ENCODE assay signal across 9 mouse cellular contexts in genomic region chr10:81403511-81403910, GRCm38 (mm10). TPM values are rescaled to one million over a fixed set of nuclear protein-coding genes. Genes with fewer than 3 reads are reported as not detected.
A peak's percentile ranks its signal among the peaks of the same experiment; 100 is the strongest.
DNase-seq lines count a peak whose midpoint lies in the region; ATAC-seq lines count a peak whose summit lies in the region.
"Had no signal": no experiment of that assay in that cellular context is flagged by ENCODE, and none has a peak within 500 bp of the region (broad histone marks: within the 10 kb centered on the region; RNA-seq: fewer than 3 reads in every experiment).

No protein-coding gene starts in this region.

- no peak for ATAC-seq in heart, embryonic 11.5 days (replicated peaks; ENCODE audit: insufficient number of reproducible peaks, low FRiP score, low TSS enrichment)
- no peak for ATAC-seq in lung, embryonic 16.5 days (ENCODE audit: low read depth)
- ATAC-seq in limb, embryonic 12.5 days (ENCODE audit: insufficient number of reproducible peaks, insufficient read depth, low FRiP score, low TSS enrichment, low read depth) = no peak
- ATAC-seq in stomach, embryonic 15.5 days (ENCODE audit: insufficient read depth, low FRiP score, low read depth) = no peak
- ATAC-seq in activated CD4-positive, CD25-positive, alpha-beta regulatory T cell, adult 4 months = no peak

- 60% methylated on average over 10 of the region's 10 CpGs for WGBS in heart, embryonic 11.5 days (ENCODE audit: insufficient replicate concordance)
- WGBS in lung, embryonic 16.5 days = 66% methylated on average over 10 of the region's 10 CpGs
- WGBS in limb, embryonic 12.5 days = 54% methylated on average over 10 of the region's 10 CpGs
- 66% methylated on average over 10 of the region's 10 CpGs for WGBS in stomach, embryonic 15.5 days

- no peaks in the 10 kb centered on the region for H3K9me3 ChIP-seq in heart, embryonic 11.5 days (replicated peaks; ENCODE audit: control insufficient read depth, low read length)
- H3K9me3 ChIP-seq in lung, embryonic 16.5 days (ENCODE audit: control insufficient read depth, low read length) = no peaks in the 10 kb centered on the region
- no peaks in the 10 kb centered on the region for H3K9me3 ChIP-seq in limb, embryonic 12.5 days
- no peaks in the 10 kb centered on the region for H3K9me3 ChIP-seq in stomach, embryonic 15.5 days

- DNase-seq in heart, postnatal 10 days = no peak
- DNase-seq in lung, adult 18-20 months = no peak
- DNase-seq in thymus, postnatal 10 days (ENCODE audit: low spot score in 2 of 2) = no peak

- H3K4me3 ChIP-seq in heart, embryonic 11.5 days (ENCODE audit: low read depth, low read length) = no peak overlapping the region
- H3K4me3 ChIP-seq in lung, embryonic 16.5 days (ENCODE audit: low read length) = no peak overlapping the region
- H3K4me3 ChIP-seq in limb, embryonic 12.5 days (replicated peaks) = no peak overlapping the region
- no peak overlapping the region for H3K4me3 ChIP-seq in stomach, embryonic 15.5 days (replicated peaks)
- H3K4me3 ChIP-seq: erythroblast, embryonic 14.5 days had no signal

- no peak overlapping the region for H3K4me2 ChIP-seq in heart, embryonic 11.5 days
- H3K4me2 ChIP-seq in lung, embryonic 16.5 days (ENCODE audit: low read depth, low read length) = no peak overlapping the region
- peak overlapping the region; percentile 50; the same call in 1 of the 2 replicates for H3K4me2 ChIP-seq in limb, embryonic 12.5 days
- no peak overlapping the region for H3K4me2 ChIP-seq in stomach, embryonic 15.5 days

- intact Hi-C loops in heart, postnatal 10 days (cut with DNase I) = no loop called here

- peak overlapping the region; percentile 88 for H3K27ac ChIP-seq in heart, embryonic 11.5 days (ENCODE audit: low read depth, low read length)
- peak overlapping the region; percentile 93 for H3K27ac ChIP-seq in lung, embryonic 16.5 days (ENCODE audit: low read length)
- H3K27ac ChIP-seq in limb, embryonic 12.5 days = peak overlapping the region; percentile 94
- H3K27ac ChIP-seq in stomach, embryonic 15.5 days = peak overlapping the region; percentile 89

- H3K9ac ChIP-seq in heart, embryonic 11.5 days (ENCODE audit: low read depth, low read length) = no peak overlapping the region
- peak overlapping the region; percentile 60 for H3K9ac ChIP-seq in lung, embryonic 16.5 days (ENCODE audit: low read length)
- H3K9ac ChIP-seq in limb, embryonic 12.5 days (replicated peaks) = peak overlapping the region; percentile 40; the same call in 1 of the 2 replicates
- H3K9ac ChIP-seq in stomach, embryonic 15.5 days = no peak overlapping the region

- peaks cover 59% of the 10 kb centered on the region for H3K4me1 ChIP-seq in heart, embryonic 11.5 days (ENCODE audit: control insufficient read depth, insufficient read depth, low read length)
- H3K4me1 ChIP-seq in lung, embryonic 16.5 days (replicated peaks; ENCODE audit: control insufficient read depth, insufficient read depth, low read length) = peaks cover 53% of the 10 kb centered on the region
- peaks cover 84% of the 10 kb centered on the region for H3K4me1 ChIP-seq in limb, embryonic 12.5 days (replicated peaks)
- H3K4me1 ChIP-seq in stomach, embryonic 15.5 days = peaks cover 48% of the 10 kb centered on the region

- peaks cover 13% of the 10 kb centered on the region; the same call in 1 of the 2 replicates for H3K36me3 ChIP-seq in heart, embryonic 11.5 days (ENCODE audit: control insufficient read depth, insufficient read depth, low read length)
- peaks cover 47% of the 10 kb centered on the region for H3K36me3 ChIP-seq in lung, embryonic 16.5 days (ENCODE audit: control insufficient read depth, insufficient read depth, low read length)
- peaks cover 57% of the 10 kb centered on the region for H3K36me3 ChIP-seq in limb, embryonic 12.5 days
- peaks cover 30% of the 10 kb centered on the region; the same call in 1 of the 2 replicates for H3K36me3 ChIP-seq in stomach, embryonic 15.5 days

- H3K27me3 ChIP-seq in heart, embryonic 11.5 days (ENCODE audit: control insufficient read depth, insufficient read depth, low read length) = peaks cover 21% of the 10 kb centered on the region
- H3K27me3 ChIP-seq in lung, embryonic 16.5 days (ENCODE audit: control insufficient read depth, insufficient read depth, low read depth, low read length) = no peaks in the 10 kb centered on the region
- peaks cover 59% of the 10 kb centered on the region for H3K27me3 ChIP-seq in limb, embryonic 12.5 days
- 0 out of 2 replicates have a peak, but pooled peaks cover 4% of the 10 kb centered on the region for H3K27me3 ChIP-seq in stomach, embryonic 15.5 days (replicated peaks)

RNA-seq across cellular contexts. Expression of gene Smim24, which starts 10.7 kb away (rescaled TPM):
- polyA plus RNA-seq in heart, embryonic 11.5 days (2014; fragmentation: Nextera tagmentation; extraction: Ambion mirVana) = 4.2 and 5.8 TPM in 2 replicates
- 1 to 10 TPM; 1.3 to 2.2 TPM for total RNA-seq in heart, postnatal 10 days (2021)
- polyA plus RNA-seq in lung, embryonic 16.5 days (2015; fragmentation: Nextera tagmentation; extraction: Ambion mirVana) = 7.9 and 9.0 TPM in 2 replicates
- 2.9 and 3.0 TPM in 2 replicates for polyA plus RNA-seq in limb, embryonic 12.5 days (2016; fragmentation: Nextera tagmentation; extraction: Ambion mirVana)
- polyA plus RNA-seq in stomach, embryonic 15.5 days (2015; fragmentation: Nextera tagmentation; extraction: Ambion mirVana) = 59.5 and 77.5 TPM in 2 replicates
- 10 to 100 TPM in 1 of 2 experiments, 1 to 10 TPM in 1; 7.3 to 13.3 TPM for polyA plus RNA-seq in activated CD4-positive, CD25-positive, alpha-beta regulatory T cell, adult 4 months (2017; shearing (Covaris generic))
- polyA plus RNA-seq: erythroblast, embryonic 14.5 days had no signal

RNA-seq across cellular contexts. Expression of gene Gm48552, which starts 14.7 kb away (rescaled TPM):
- 0.55 and 1.2 TPM in 2 replicates for polyA plus RNA-seq in heart, embryonic 11.5 days (2014; fragmentation: Nextera tagmentation; extraction: Ambion mirVana)
- total RNA-seq in heart, postnatal 10 days (2021) = under 1 TPM; 0.77 to 0.98 TPM
- polyA plus RNA-seq in lung, embryonic 16.5 days (2015; fragmentation: Nextera tagmentation; extraction: Ambion mirVana) = 1.2 and 1.7 TPM in 2 replicates
- polyA plus RNA-seq in limb, embryonic 12.5 days (2016; fragmentation: Nextera tagmentation; extraction: Ambion mirVana) = 1.1 and 3.1 TPM in 2 replicates
- polyA plus RNA-seq in stomach, embryonic 15.5 days (2015; fragmentation: Nextera tagmentation; extraction: Ambion mirVana) = 0.41 and 1.4 TPM in 2 replicates
- 1 to 10 TPM in 1 of 2 experiments, not detected in 1; 1.4 TPM for polyA plus RNA-seq in activated CD4-positive, CD25-positive, alpha-beta regulatory T cell, adult 4 months (2017; shearing (Covaris generic))

RNA-seq across cellular contexts. Expression of gene Gm48551, which starts 19.2 kb away (rescaled TPM):
- 1.4 and 2.9 TPM in 2 replicates for polyA plus RNA-seq in heart, embryonic 11.5 days (2014; fragmentation: Nextera tagmentation; extraction: Ambion mirVana)
- total RNA-seq in heart, postnatal 10 days (2021) = under 1 TPM; 0.74 to 0.87 TPM
- 3.0 and 3.1 TPM in 2 replicates for polyA plus RNA-seq in lung, embryonic 16.5 days (2015; fragmentation: Nextera tagmentation; extraction: Ambion mirVana)
- 3.3 and 3.8 TPM in 2 replicates for polyA plus RNA-seq in limb, embryonic 12.5 days (2016; fragmentation: Nextera tagmentation; extraction: Ambion mirVana)
- polyA plus RNA-seq in stomach, embryonic 15.5 days (2015; fragmentation: Nextera tagmentation; extraction: Ambion mirVana) = 2.9 and 3.3 TPM in 2 replicates
- 1 to 10 TPM; 1.1 to 1.2 TPM for polyA plus RNA-seq in activated CD4-positive, CD25-positive, alpha-beta regulatory T cell, adult 4 months (2017; shearing (Covaris generic))

RNA-seq across cellular contexts. Expression of gene Dohh, which starts 19.3 kb away (rescaled TPM):
- polyA plus RNA-seq in heart, embryonic 11.5 days (2014; fragmentation: Nextera tagmentation; extraction: Ambion mirVana) = 47.5 and 61.4 TPM in 2 replicates
- 10 to 100 TPM; 53.2 to 57.5 TPM for total RNA-seq in heart, postnatal 10 days (2021)
- polyA plus RNA-seq in lung, embryonic 16.5 days (2015; fragmentation: Nextera tagmentation; extraction: Ambion mirVana) = 71.4 and 73.1 TPM in 2 replicates
- 71.9 and 74.6 TPM in 2 replicates for polyA plus RNA-seq in limb, embryonic 12.5 days (2016; fragmentation: Nextera tagmentation; extraction: Ambion mirVana)
- polyA plus RNA-seq in stomach, embryonic 15.5 days (2015; fragmentation: Nextera tagmentation; extraction: Ambion mirVana) = 78.9 and 80.4 TPM in 2 replicates
- polyA plus RNA-seq in activated CD4-positive, CD25-positive, alpha-beta regulatory T cell, adult 4 months (2017; shearing (Covaris generic)) = 10 to 100 TPM; 12.7 to 13.7 TPM

RNA-seq across cellular contexts. Expression of gene Fzr1, which starts 25.2 kb away (rescaled TPM):
- polyA plus RNA-seq in heart, embryonic 11.5 days (2014; fragmentation: Nextera tagmentation; extraction: Ambion mirVana) = 66.1 and 70.0 TPM in 2 replicates
- 10 to 100 TPM; 39.7 to 41.2 TPM for total RNA-seq in heart, postnatal 10 days (2021)
- polyA plus RNA-seq in lung, embryonic 16.5 days (2015; fragmentation: Nextera tagmentation; extraction: Ambion mirVana) = 95.4 and 105 TPM in 2 replicates
- polyA plus RNA-seq in limb, embryonic 12.5 days (2016; fragmentation: Nextera tagmentation; extraction: Ambion mirVana) = 136 and 137 TPM in 2 replicates
- polyA plus RNA-seq in stomach, embryonic 15.5 days (2015; fragmentation: Nextera tagmentation; extraction: Ambion mirVana) = 88.5 and 90.5 TPM in 2 replicates
- 10 to 100 TPM; 19.3 to 20.1 TPM for polyA plus RNA-seq in activated CD4-positive, CD25-positive, alpha-beta regulatory T cell, adult 4 months (2017; shearing (Covaris generic))

Comparison
In these comparisons a context has a peak if more than half of its experiments do, and no peak if none do; other contexts are left out.
1. H3K9ac ChIP-seq: peak in lung, embryonic 16.5 days (single experiment) and limb, embryonic 12.5 days (single experiment); none in heart, embryonic 11.5 days (single experiment) and stomach, embryonic 15.5 days (single experiment).
2. Peak in every context shown above with its lines, with median percentiles within 50 percentile points of each other: H3K27ac ChIP-seq.